Mouse (Mus musculus): ENCODE data around the gene Ppp1r36. TPM values are rescaled to one million over a fixed set of nuclear protein-coding genes. Genes with fewer than 3 reads are reported as not detected.
A peak's percentile ranks its signal among the peaks of the same experiment; 100 is the strongest.

Ppp1r36 gene
- total and polyA plus RNA-seq, 3 experiments: not detected

- Histone ChIP-seq H3K9ac (ENCODE audit: insufficient read depth, low read depth) (no peak overlapping the region), H3K4me2 (ENCODE audit: insufficient read depth, low read depth, poor library complexity, severe bottlenecking) (no peak overlapping the region), H3K4me3 (replicated peaks in 1 of 3; ENCODE audit: low read depth in 2 of 3, low read length in 2 of 3, poor library complexity in 1 of 3) (peak overlapping the region in 1 of 3 experiments; percentile 1), H3K27ac (ENCODE audit: insufficient read depth, low read depth) (peak overlapping the region; percentile 30; the same call in 1 of the 2 replicates), H3K4me1 (ENCODE audit: control insufficient read depth in 1 of 2, insufficient read depth in 2 of 2) (peaks cover 5 to 17% of the 10 kb centered on the region in 2 experiments; a peak in 3 of 4 replicates), H3K36me3 (replicated peaks in 1 of 2; ENCODE audit: control insufficient read depth in 1 of 2, insufficient read depth in 1 of 2, low read length in 1 of 2) (peaks cover 34 to 65% of the 10 kb centered on the region in 2 experiments), H3K27me3 (replicated peaks) (no peaks in the 10 kb centered on the region), H3K9me3 (replicated peaks; ENCODE audit: low read length) (no peaks in the 10 kb centered on the region), H3K79me2 (replicated peaks; ENCODE audit: control insufficient read depth, extremely low read depth, insufficient read depth, poor library complexity, severe bottlenecking) (peaks cover 57% of the 10 kb centered on the region)
- dilution Hi-C loops (cut with MboI; ENCODE audit: extremely low pct_ligation_motif_present, extremely low pct_unique_long_range_greater_than_20kb, low sequenced_read_pairs) (no loop called here), in situ Hi-C loops (cut with MboI; ENCODE audit: low pct_ligation_motif_present, low pct_unique_long_range_greater_than_20kb, low sequenced_read_pairs) (no loop called here)
- TF ChIP-seq SMC3 (IDR thresholded peaks at IDR 0.05; ENCODE audit: low read depth, low read length): no peak
- TF ChIP-seq USF1 (IDR thresholded peaks at IDR 0.05; ENCODE audit: low read depth, low read length): no peak
- no peak for TF ChIP-seq USF2 (conservative IDR thresholded peaks at IDR 0.05; ENCODE audit: low read depth, low read length)
- TF ChIP-seq CHD1 (IDR thresholded peaks at IDR 0.05; ENCODE audit: low read depth, low read length): no peak
- no peak for TF ChIP-seq NRF1 (IDR thresholded peaks at IDR 0.05; ENCODE audit: low read depth, low read length)
- no peak for TF ChIP-seq E2F4 (IDR thresholded peaks at IDR 0.05; ENCODE audit: insufficient replicate concordance, low read depth, low read length)
- TF ChIP-seq GABPA (IDR thresholded peaks at IDR 0.05; ENCODE audit: insufficient replicate concordance, low read depth, low read length): no peak
- TF ChIP-seq TBP (conservative IDR thresholded peaks at IDR 0.05; ENCODE audit: low read depth, low read length): no peak
- no peak for DNase-seq (ENCODE audit: extremely low read depth)
Measured at GRCm38 (mm10) chr12:76385342-76385741, 32.0 kb upstream of the Ppp1r36 start.

- Histone ChIP-seq H3K79me2 (replicated peaks; ENCODE audit: control insufficient read depth, extremely low read depth, insufficient read depth, poor library complexity, severe bottlenecking) (peaks cover 25% of the 10 kb centered on the region), H3K27ac (ENCODE audit: insufficient read depth, low read depth) (no peak overlapping the region), H3K4me3 (replicated peaks in 1 of 3; ENCODE audit: low read depth in 2 of 3, low read length in 2 of 3, poor library complexity in 1 of 3) (no peak overlapping the region), H3K36me3 (replicated peaks in 1 of 2; ENCODE audit: control insufficient read depth in 1 of 2, insufficient read depth in 1 of 2, low read length in 1 of 2) (peaks cover 28 to 53% of the 10 kb centered on the region in 2 experiments), H3K4me1 (ENCODE audit: control insufficient read depth in 1 of 2, insufficient read depth in 2 of 2) (peaks cover 14 to 41% of the 10 kb centered on the region in 2 experiments; a peak in 3 of 4 replicates), H3K9ac (ENCODE audit: insufficient read depth, low read depth) (no peak overlapping the region), H3K4me2 (ENCODE audit: insufficient read depth, low read depth, poor library complexity, severe bottlenecking) (no peak overlapping the region), H3K27me3 (replicated peaks) (no peaks in the 10 kb centered on the region), H3K9me3 (replicated peaks; ENCODE audit: low read length) (no peaks in the 10 kb centered on the region)
- dilution Hi-C loops (cut with MboI; ENCODE audit: extremely low pct_ligation_motif_present, extremely low pct_unique_long_range_greater_than_20kb, low sequenced_read_pairs): no loop called here
- in situ Hi-C loops (cut with MboI; ENCODE audit: low pct_ligation_motif_present, low pct_unique_long_range_greater_than_20kb, low sequenced_read_pairs): no loop called here
- DNase-seq (ENCODE audit: extremely low read depth): no peak
- TF ChIP-seq POLR2AphosphoS2 (IDR thresholded peaks at IDR 0.05; ENCODE audit: low read depth, low read length): no peak
- TF ChIP-seq ZMIZ1 (IDR thresholded peaks at IDR 0.05; ENCODE audit: low read depth, low read length): no peak
- TF ChIP-seq JUND (conservative IDR thresholded peaks at IDR 0.05; ENCODE audit: low read depth, low read length): no peak
- TF ChIP-seq RAD21 (IDR thresholded peaks at IDR 0.05; ENCODE audit: low read depth, low read length): no peak
- TF ChIP-seq POLR2A (IDR thresholded peaks at IDR 0.05; ENCODE audit: low read depth, low read length): no peak
- TF ChIP-seq SIN3A (IDR thresholded peaks at IDR 0.05; ENCODE audit: low read length): no peak
- no peak for TF ChIP-seq MYC (IDR thresholded peaks at IDR 0.05; ENCODE audit: low read depth, low read length)
- no peak for TF ChIP-seq BHLHE40 (IDR thresholded peaks at IDR 0.05; ENCODE audit: low read depth, low read length)
- no peak for TF ChIP-seq ETS1 (conservative IDR thresholded peaks at IDR 0.05; ENCODE audit: low read depth, low read length)
- no peak for TF ChIP-seq E2F4 (IDR thresholded peaks at IDR 0.05; ENCODE audit: insufficient replicate concordance, low read depth, low read length)
- no peak for TF ChIP-seq MAZ (IDR thresholded peaks at IDR 0.05; ENCODE audit: low read depth, low read length)
- TF ChIP-seq PAX5 (IDR thresholded peaks at IDR 0.05; ENCODE audit: low read length): no peak
Measured at GRCm38 (mm10) chr12:76388794-76389193, 28.5 kb upstream of the Ppp1r36 start.

All from CH12.LX (cell line).